Mouse (Mus musculus) cerebellum, adult 2 months (tissue): ENCODE measurements around the gene Tnfsfm13.
A peak's percentile ranks its signal among the peaks of the same experiment; 100 is the strongest.

Source experiments
- CTCF ChIP-seq: fragments of 200-500 bp; IDR thresholded peaks from 2 replicates; pipeline ENCODE4 v1.5.1; 2011; ENCODE audit warnings: low read depth, mild to moderate bottlenecking, control low read depth, low read length, moderate library complexity, borderline replicate concordance; ENCODE audit not compliant: insufficient read depth
- POLR2A ChIP-seq: fragments of 200-500 bp; IDR thresholded peaks from 2 replicates; pipeline ENCODE4 v1.6.1; 2011; ENCODE audit warnings: low read length, control low read depth, borderline replicate concordance; ENCODE audit not compliant: insufficient read depth

DNA sequence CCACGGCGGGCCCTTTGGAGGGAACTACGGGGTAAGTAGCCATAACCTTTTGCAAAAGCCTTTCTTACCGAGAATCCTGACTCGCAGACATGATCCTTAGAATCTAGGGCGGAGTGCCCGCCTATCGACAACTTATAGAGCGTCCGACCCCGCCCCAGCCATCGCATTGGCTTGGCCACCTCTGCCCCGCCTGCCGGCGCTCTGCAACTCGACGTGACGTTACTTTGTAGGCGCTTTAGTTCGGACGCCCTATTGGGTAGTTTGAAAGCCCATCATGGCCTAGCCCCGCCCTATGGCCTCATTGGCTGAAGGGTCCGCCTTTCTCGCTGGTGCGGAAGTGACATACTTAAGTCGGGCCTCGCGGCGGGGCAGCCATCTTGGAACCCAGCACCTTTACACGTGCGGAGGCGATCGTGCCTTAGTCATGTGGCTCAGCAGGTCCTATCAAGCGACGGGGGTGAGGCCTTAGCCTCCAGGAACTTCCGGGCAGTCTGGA lies 23.6 kb downstream of the Tnfsfm13 start, which contains the start of gene Eif4a1:
- TF ChIP-seq CTCF = no peak
- TF ChIP-seq POLR2A = peak; percentile 85; the same call in 1 of the 2 replicates
